Mouse (Mus musculus): ENCODE results near the gene Slc9a9. TPM values are rescaled to one million over a fixed set of nuclear protein-coding genes. Genes with fewer than 3 reads are reported as not detected.

The Slc9a9 gene
- polyA plus RNA-seq, 1 experiment, result 4.4 TPM

DNA sequence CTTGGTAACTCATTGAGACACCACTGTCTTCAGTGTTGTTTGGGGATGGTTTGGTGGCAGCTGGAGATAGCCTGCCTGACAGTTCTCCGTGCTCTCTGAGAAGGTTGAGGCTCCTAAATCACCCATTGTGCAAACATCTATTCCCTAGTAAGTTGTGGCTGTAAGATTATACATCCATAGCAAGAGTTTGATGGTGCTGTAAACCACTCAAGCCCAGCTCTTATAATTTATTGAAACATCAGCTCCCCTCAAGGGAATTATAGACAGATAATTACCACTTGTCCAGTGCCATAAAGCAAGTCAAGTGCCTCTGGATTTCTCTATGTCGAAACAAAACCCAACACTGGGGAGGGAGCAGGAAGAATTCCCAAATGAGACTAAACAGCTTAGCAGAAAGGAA is 78.8 kb downstream of the Slc9a9 start:
- TF ChIP-seq USF1 (IDR thresholded peaks at IDR 0.05; ENCODE audit: low read depth) (no peak), FOSL1 (IDR thresholded peaks at IDR 0.05; ENCODE audit: insufficient read depth, low read length, poor library complexity, severe bottlenecking) (no peak), MAX (IDR thresholded peaks at IDR 0.05) (no peak), MYOG (IDR thresholded peaks at IDR 0.05; ENCODE audit: control insufficient read depth, extremely low read depth, insufficient read length) (no peak), CEBPB (IDR thresholded peaks at IDR 0.05; ENCODE audit: low read depth) (no peak), MYOD1 (IDR thresholded peaks at IDR 0.05; ENCODE audit: control insufficient read depth, insufficient read length, low read depth) (no peak), CTCF (IDR thresholded peaks at IDR 0.05; ENCODE audit: control insufficient read depth, insufficient read depth, insufficient read length) (no peak)
- no peak overlapping the region for H3ac ChIP-seq (ENCODE audit: control insufficient read depth, insufficient read length, low read depth)

DNA sequence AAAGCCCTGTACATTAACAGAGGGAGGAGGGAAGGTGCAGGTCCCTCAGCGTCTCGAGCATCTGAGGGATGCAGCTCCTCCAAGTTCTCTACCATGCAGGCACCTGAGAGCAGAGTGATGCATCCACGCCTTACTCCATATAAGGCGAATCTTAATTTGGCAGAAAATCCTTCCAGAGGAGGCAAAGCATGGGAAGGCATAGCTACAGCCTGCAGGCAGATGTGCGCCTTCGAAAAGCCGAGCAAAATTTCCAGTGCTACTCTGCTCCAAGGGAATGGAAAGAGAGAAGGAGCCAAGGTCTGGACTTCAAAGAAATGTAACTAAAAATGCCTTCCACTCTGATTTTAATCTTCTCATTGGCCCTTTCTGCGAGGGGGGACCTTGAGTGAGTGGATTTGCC is 80.5 kb downstream of the Slc9a9 start:
- Histone ChIP-seq H3K79me2 (ENCODE audit: control insufficient read depth, insufficient read depth) (no peaks in the 10 kb centered on the region), H3ac (ENCODE audit: control insufficient read depth, insufficient read length, low read depth) (no peak overlapping the region), H3K79me3 (ENCODE audit: low read depth) (no peaks in the 10 kb centered on the region), H3K27me3 (ENCODE audit: control insufficient read depth, insufficient read depth, insufficient read length) (no peaks in the 10 kb centered on the region), H3K4me3 (ENCODE audit: insufficient read depth, poor library complexity, severe bottlenecking) (no peak overlapping the region), H3K36me3 (ENCODE audit: control insufficient read depth, insufficient read depth) (no peaks in the 10 kb centered on the region)
- TF ChIP-seq USF1 (IDR thresholded peaks at IDR 0.05; ENCODE audit: low read depth) (no peak), MYOD1 (IDR thresholded peaks at IDR 0.05; ENCODE audit: control insufficient read depth, insufficient read length, low read depth) (no peak), MYOG (IDR thresholded peaks at IDR 0.05; ENCODE audit: control insufficient read depth, extremely low read depth, insufficient read length) (no peak), CEBPB (IDR thresholded peaks at IDR 0.05; ENCODE audit: low read depth) (no peak), FOSL1 (IDR thresholded peaks at IDR 0.05; ENCODE audit: insufficient read depth, low read length, poor library complexity, severe bottlenecking) (no peak), CTCF (IDR thresholded peaks at IDR 0.05; ENCODE audit: control insufficient read depth, insufficient read depth, insufficient read length) (no peak), MAX (IDR thresholded peaks at IDR 0.05) (no peak)

More for the DNA sequence above, 78.8 kb downstream of the Slc9a9 start:
- H3K4me3 ChIP-seq (ENCODE audit: insufficient read depth, poor library complexity, severe bottlenecking), result no peak overlapping the region
- H3K36me3 ChIP-seq (ENCODE audit: control insufficient read depth, insufficient read depth), result no peaks in the 10 kb centered on the region
- no peaks in the 10 kb centered on the region for H3K27me3 ChIP-seq (ENCODE audit: control insufficient read depth, insufficient read depth, insufficient read length)
- H3K79me3 ChIP-seq (ENCODE audit: low read depth), result no peaks in the 10 kb centered on the region
- H3K79me2 ChIP-seq (ENCODE audit: control insufficient read depth, insufficient read depth), result no peaks in the 10 kb centered on the region

DNA sequence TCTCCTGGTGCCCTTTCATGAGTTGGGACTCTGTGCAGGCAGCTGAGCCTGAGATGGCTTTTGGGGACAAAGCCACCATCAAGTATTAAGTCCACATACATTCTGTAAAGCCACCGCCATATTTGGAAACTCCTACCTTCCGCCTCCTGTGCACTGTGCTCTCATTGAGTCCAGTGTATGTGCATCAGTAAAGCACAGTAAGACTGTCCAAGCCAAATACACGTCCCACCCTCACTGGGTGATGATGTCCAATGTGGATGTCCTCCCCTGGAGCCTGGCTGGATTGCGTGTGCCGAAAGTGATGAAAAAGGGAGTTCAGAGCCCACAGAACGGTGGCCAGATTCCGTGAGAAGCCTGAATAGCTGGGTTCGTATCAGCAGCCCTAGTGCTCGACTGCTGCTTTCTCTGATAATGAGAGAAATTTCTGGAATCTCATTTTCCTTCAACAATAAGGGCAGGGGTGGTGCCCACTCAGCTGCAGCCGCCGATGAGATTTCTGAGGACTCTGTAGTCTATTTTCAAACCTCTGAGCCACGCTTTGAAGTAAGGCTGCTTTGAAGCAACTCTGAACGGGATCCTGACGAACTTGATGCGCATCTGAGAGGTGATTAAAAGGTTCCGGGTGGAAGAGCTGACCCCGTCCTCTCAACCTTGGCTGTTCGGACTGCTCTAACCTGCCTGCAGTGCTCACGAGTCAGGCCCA is 81.4 kb downstream of the Slc9a9 start:
- Histone ChIP-seq H3K79me3 (ENCODE audit: low read depth) (no peaks in the 10 kb centered on the region), H3K36me3 (ENCODE audit: control insufficient read depth, insufficient read depth) (no peaks in the 10 kb centered on the region), H3ac (ENCODE audit: control insufficient read depth, insufficient read length, low read depth) (no peak overlapping the region), H3K4me3 (ENCODE audit: insufficient read depth, poor library complexity, severe bottlenecking) (no peak overlapping the region), H3K27me3 (ENCODE audit: control insufficient read depth, insufficient read depth, insufficient read length) (no peaks in the 10 kb centered on the region), H3K79me2 (ENCODE audit: control insufficient read depth, insufficient read depth) (no peaks in the 10 kb centered on the region)
- TF ChIP-seq MYOD1 (IDR thresholded peaks at IDR 0.05; ENCODE audit: control insufficient read depth, insufficient read length, low read depth) (no peak), CTCF (IDR thresholded peaks at IDR 0.05; ENCODE audit: control insufficient read depth, insufficient read depth, insufficient read length) (no peak), MAX (IDR thresholded peaks at IDR 0.05) (no peak), MYOG (IDR thresholded peaks at IDR 0.05; ENCODE audit: control insufficient read depth, extremely low read depth, insufficient read length) (no peak), FOSL1 (IDR thresholded peaks at IDR 0.05; ENCODE audit: insufficient read depth, low read length, poor library complexity, severe bottlenecking) (no peak), USF1 (IDR thresholded peaks at IDR 0.05; ENCODE audit: low read depth) (no peak), CEBPB (IDR thresholded peaks at IDR 0.05; ENCODE audit: low read depth) (no peak)

DNA sequence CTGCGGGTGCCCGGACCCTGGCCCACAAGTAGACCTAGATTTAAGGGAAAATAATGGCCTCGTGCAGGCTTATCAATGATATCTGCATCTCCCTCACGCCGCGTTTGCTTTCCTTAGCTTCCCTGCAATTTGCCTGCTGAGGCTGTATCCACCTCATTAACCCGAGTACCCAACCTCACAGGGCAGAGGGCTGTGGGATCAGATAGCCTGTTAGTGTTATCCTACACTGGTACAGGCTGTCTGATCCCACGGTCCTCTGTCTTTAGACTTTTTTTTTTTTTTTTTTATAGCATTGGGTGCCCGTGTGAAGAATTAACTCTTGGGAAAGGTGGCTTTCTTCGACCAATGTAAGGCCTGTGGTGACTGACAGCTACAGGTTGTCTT is 81.9 kb downstream of the Slc9a9 start:
- no peaks in the 10 kb centered on the region for H3K27me3 ChIP-seq (ENCODE audit: control insufficient read depth, insufficient read depth, insufficient read length)
- no peak for TF ChIP-seq CTCF (IDR thresholded peaks at IDR 0.05; ENCODE audit: control insufficient read depth, insufficient read depth, insufficient read length)
- TF ChIP-seq MYOD1 (IDR thresholded peaks at IDR 0.05; ENCODE audit: control insufficient read depth, insufficient read length, low read depth), result no peak
- TF ChIP-seq CEBPB (IDR thresholded peaks at IDR 0.05; ENCODE audit: low read depth), result no peak
- TF ChIP-seq USF1 (IDR thresholded peaks at IDR 0.05; ENCODE audit: low read depth), result no peak
- no peak for TF ChIP-seq MYOG (IDR thresholded peaks at IDR 0.05; ENCODE audit: control insufficient read depth, extremely low read depth, insufficient read length)
- no peak for TF ChIP-seq MAX (IDR thresholded peaks at IDR 0.05)
- TF ChIP-seq FOSL1 (IDR thresholded peaks at IDR 0.05; ENCODE audit: insufficient read depth, low read length, poor library complexity, severe bottlenecking), result no peak
- no peaks in the 10 kb centered on the region for H3K79me2 ChIP-seq (ENCODE audit: control insufficient read depth, insufficient read depth)
- no peaks in the 10 kb centered on the region for H3K36me3 ChIP-seq (ENCODE audit: control insufficient read depth, insufficient read depth)
- H3K4me3 ChIP-seq (ENCODE audit: insufficient read depth, poor library complexity, severe bottlenecking), result no peak overlapping the region
- no peaks in the 10 kb centered on the region for H3K79me3 ChIP-seq (ENCODE audit: low read depth)
- H3ac ChIP-seq (ENCODE audit: control insufficient read depth, insufficient read length, low read depth), result no peak overlapping the region

DNA sequence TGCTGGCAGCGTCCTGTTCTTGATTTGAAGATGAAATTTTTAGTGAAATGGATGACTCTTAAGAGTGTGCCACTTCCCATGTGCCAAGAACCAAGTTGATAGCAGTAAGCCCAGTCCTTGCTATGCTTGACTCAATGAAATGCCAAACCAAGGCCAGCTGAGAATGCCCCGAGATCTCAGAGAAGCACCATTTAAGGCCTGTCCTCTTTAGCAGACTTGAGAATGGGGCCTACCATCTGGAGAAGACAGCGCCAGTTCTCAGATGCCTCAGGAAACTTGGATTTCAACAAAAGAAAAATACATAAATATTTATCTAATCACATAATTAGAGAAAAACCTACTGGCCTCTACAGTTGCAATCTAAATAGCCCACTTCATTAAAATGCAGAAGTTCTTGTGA is 82.4 kb downstream of the Slc9a9 start:
- Histone ChIP-seq H3K36me3 (ENCODE audit: control insufficient read depth, insufficient read depth) (no peaks in the 10 kb centered on the region), H3K4me3 (ENCODE audit: insufficient read depth, poor library complexity, severe bottlenecking) (no peak overlapping the region), H3K79me2 (ENCODE audit: control insufficient read depth, insufficient read depth) (no peaks in the 10 kb centered on the region), H3ac (ENCODE audit: control insufficient read depth, insufficient read length, low read depth) (no peak overlapping the region), H3K27me3 (ENCODE audit: control insufficient read depth, insufficient read depth, insufficient read length) (no peaks in the 10 kb centered on the region), H3K79me3 (ENCODE audit: low read depth) (no peaks in the 10 kb centered on the region)
- TF ChIP-seq MYOG (IDR thresholded peaks at IDR 0.05; ENCODE audit: control insufficient read depth, extremely low read depth, insufficient read length) (no peak), CEBPB (IDR thresholded peaks at IDR 0.05; ENCODE audit: low read depth) (no peak), MYOD1 (IDR thresholded peaks at IDR 0.05; ENCODE audit: control insufficient read depth, insufficient read length, low read depth) (no peak), MAX (IDR thresholded peaks at IDR 0.05) (no peak), USF1 (IDR thresholded peaks at IDR 0.05; ENCODE audit: low read depth) (no peak), FOSL1 (IDR thresholded peaks at IDR 0.05; ENCODE audit: insufficient read depth, low read length, poor library complexity, severe bottlenecking) (no peak), CTCF (IDR thresholded peaks at IDR 0.05; ENCODE audit: control insufficient read depth, insufficient read depth, insufficient read length) (no peak)

Measured in C2C12 (cell line).